Mouse (Mus musculus) kidney, postnatal 0 days (tissue): ENCODE results near the gene Scamp3. TPM values are rescaled to one million over a fixed set of nuclear protein-coding genes. Genes with fewer than 3 reads are reported as not detected.

Experiments
- ATAC-seq: fragments of 200-750 bp; cut with Nextera tagmentation; replicated peaks from 2 replicates; pipeline ENCODE4 v1.8.0; 2017; ENCODE audit warnings: low read depth, moderate number of reproducible peaks, moderate TSS enrichment, moderate library complexity; ENCODE audit not compliant: low FRiP score
- DNase-seq: peaks from one replicate; pipeline ENCODE4 v3.0.0-alpha.2; 2016; ENCODE audit warnings: low spot score
- H3K27ac ChIP-seq: fragments of 300-500 bp; sonication (generic); 2 replicates; pipeline ENCODE4 v1.5.1; 2014; ENCODE audit warnings: mild to moderate bottlenecking
- H3K27me3 ChIP-seq: fragments of 300-500 bp; sonication (generic); 2 replicates; pipeline ENCODE4 v1.6.1; 2014; ENCODE audit warnings: low read length, mixed read lengths; ENCODE audit not compliant: insufficient read depth
- H3K36me3 ChIP-seq: fragments of 300-500 bp; sonication (generic); 2 replicates; pipeline ENCODE4 v1.6.1; 2014; ENCODE audit warnings: low read length, mixed read lengths; ENCODE audit not compliant: insufficient read depth
- H3K4me1 ChIP-seq: fragments of 300-500 bp; sonication (generic); replicated peaks from 2 replicates; pipeline ENCODE4 v1.6.1; 2014; ENCODE audit warnings: antibody characterized with exemption, low read length, mixed read lengths; ENCODE audit not compliant: insufficient read depth
- H3K4me2 ChIP-seq: fragments of 300-500 bp; sonication (generic); 2 replicates; pipeline ENCODE4 v1.6.1; 2014; ENCODE audit warnings: mild to moderate bottlenecking, low read length, moderate library complexity, mixed read lengths
- H3K4me3 ChIP-seq: fragments of 300-500 bp; sonication (generic); replicated peaks from 2 replicates; pipeline ENCODE4 v1.5.1; 2014; ENCODE audit warnings: low read depth, low read length
- H3K9ac ChIP-seq: fragments of 300-500 bp; sonication (generic); 2 replicates; pipeline ENCODE4 v1.6.1; 2014; ENCODE audit warnings: low read depth, low read length
- H3K9me3 ChIP-seq: fragments of 300-500 bp; sonication (generic); replicated peaks from 2 replicates; pipeline ENCODE4 v1.6.1; 2016; ENCODE audit warnings: low read length, inconsistent platforms, mixed read lengths
- CTCF ChIP-seq: IDR thresholded peaks from 2 replicates; pipeline ENCODE4 v1.5.1; 2016; ENCODE audit warnings: antibody characterized with exemption, low read depth, mild to moderate bottlenecking, moderate library complexity
- WGBS: fragments of 180-500 bp; shearing (Covaris S2); extraction: QIAGEN DNeasy Blood & Tissue Kit; methylation state at CpG from one replicate; pipeline ENCODE4 v1.1.7; 2014; 5-methylcytosine and 5-hydroxymethylcytosine counted together
- polyA plus RNA-seq: library from polyadenylated mRNA; unstranded; fragments of >200 nt; fragmentation: Nextera tagmentation; extraction: Ambion mirVana; gene quantifications from 2 replicates; pipeline ENCODE4 v1.2.1, GENCODE M21; 2015

The Scamp3 gene
- 107 and 115 TPM in 2 replicates for polyA plus RNA-seq

GRCm38 (mm10) chr3:89177242-89178106 is at the start of gene Scamp3:
Scamp3 (plus strand) TSS chr3:89177473.
- Histone ChIP-seq H3K4me3 (peak within 1 kb of the TSS; percentile 68), H3K4me2 (peak within 1 kb of the TSS; percentile 79), H3K4me1 (0 out of 2 replicates have a peak, but pooled peaks cover 3% of the 10 kb centered on the region), H3K36me3 (peaks cover 58% of the 10 kb centered on the region), H3K27ac (peak within 1 kb of the TSS; percentile 82), H3K9ac (peak within 1 kb of the TSS; percentile 76), H3K27me3 (no peaks in the 10 kb centered on the region), H3K9me3 (no peaks in the 10 kb centered on the region)
- ATAC-seq (peak; percentile 94), DNase-seq (peak; percentile 97)
- no peak for TF ChIP-seq CTCF
- under 1% methylated on average over 43 of the region's 43 CpGs for WGBS

GRCm38 (mm10) chr3:89129908-89130307 is 47.4 kb upstream of the Scamp3 start:
- TF ChIP-seq CTCF = no peak
- no peaks in the 10 kb centered on the region for H3K36me3 ChIP-seq
- H3K9me3 ChIP-seq = no peaks in the 10 kb centered on the region
- DNase-seq = no peak
- no peak overlapping the region for H3K4me2 ChIP-seq
- H3K9ac ChIP-seq = no peak overlapping the region
- 0 out of 2 replicates have a peak, but pooled peaks cover 3% of the 10 kb centered on the region for H3K4me1 ChIP-seq
- H3K4me3 ChIP-seq = no peak overlapping the region
- no peak overlapping the region for H3K27ac ChIP-seq
- ATAC-seq = no peak
- H3K27me3 ChIP-seq = no peaks in the 10 kb centered on the region
- 83% methylated on average over 3 of the region's 3 CpGs for WGBS

GRCm38 (mm10) chr3:89131816-89132215 is 45.5 kb upstream of the Scamp3 start:
- TF ChIP-seq CTCF = no peak
- DNase-seq (no peak), ATAC-seq (no peak)
- Histone ChIP-seq H3K27me3 (no peaks in the 10 kb centered on the region), H3K4me2 (peak overlapping the region; percentile 55), H3K9ac (0 out of 2 replicates have a peak overlapping the region, but pooled peaks have one; percentile 23), H3K4me1 (0 out of 2 replicates have a peak, but pooled peaks cover 3% of the 10 kb centered on the region), H3K27ac (no peak overlapping the region), H3K4me3 (0 out of 2 replicates have a peak overlapping the region, but pooled peaks have one; percentile 15), H3K9me3 (no peaks in the 10 kb centered on the region), H3K36me3 (no peaks in the 10 kb centered on the region)
- WGBS = 42% methylated on average over 4 of the region's 4 CpGs

GRCm38 (mm10) chr3:89132285-89133062 is 44.8 kb upstream of the Scamp3 start:
- ATAC-seq (0 out of 2 replicates have a peak, but pooled peaks have one; percentile 30), DNase-seq (peak; percentile 44)
- Histone ChIP-seq H3K4me2 (peak overlapping the region; percentile 55), H3K4me3 (peak overlapping the region; percentile 15), H3K36me3 (no peaks in the 10 kb centered on the region), H3K4me1 (0 out of 2 replicates have a peak, but pooled peaks cover 3% of the 10 kb centered on the region), H3K27ac (no peak overlapping the region), H3K9me3 (no peaks in the 10 kb centered on the region), H3K27me3 (no peaks in the 10 kb centered on the region), H3K9ac (0 out of 2 replicates have a peak overlapping the region, but pooled peaks have one; percentile 32)
- WGBS = 15% methylated on average over 28 of the region's 30 CpGs
- peak; percentile 55 for TF ChIP-seq CTCF

- H3K4me2 ChIP-seq = no peak overlapping the region
- 81% methylated on average over 7 of the region's 7 CpGs for WGBS
- no peak for TF ChIP-seq CTCF
- no peaks in the 10 kb centered on the region for H3K27me3 ChIP-seq
- H3K9ac ChIP-seq = no peak overlapping the region
- DNase-seq = no peak
- no peak for ATAC-seq
- no peaks in the 10 kb centered on the region for H3K36me3 ChIP-seq
- H3K4me1 ChIP-seq = 0 out of 2 replicates have a peak, but pooled peaks cover 3% of the 10 kb centered on the region
- H3K9me3 ChIP-seq = no peaks in the 10 kb centered on the region
- H3K4me3 ChIP-seq = no peak overlapping the region
- no peak overlapping the region for H3K27ac ChIP-seq
Observed at GRCm38 (mm10) chr3:89133063-89133450, 44.2 kb upstream of the Scamp3 start.

GRCm38 (mm10) chr3:89133752-89134151 is 43.5 kb upstream of the Scamp3 start:
- Histone ChIP-seq H3K4me1 (0 out of 2 replicates have a peak, but pooled peaks cover 3% of the 10 kb centered on the region), H3K4me3 (no peak overlapping the region), H3K27ac (no peak overlapping the region), H3K9ac (no peak overlapping the region), H3K4me2 (no peak overlapping the region), H3K9me3 (no peaks in the 10 kb centered on the region), H3K27me3 (no peaks in the 10 kb centered on the region), H3K36me3 (no peaks in the 10 kb centered on the region)
- TF ChIP-seq CTCF = no peak
- no peak for ATAC-seq
- 83% methylated on average over 1 of the region's 1 CpGs for WGBS
- no peak for DNase-seq
